Mouse (Mus musculus) heart, embryonic 12.5 days (tissue): Measurements from ENCODE around the gene Papss1. TPM values are rescaled to one million over a fixed set of nuclear protein-coding genes. Genes with fewer than 3 reads are reported as not detected.
A peak's percentile ranks its signal among the peaks of the same experiment; 100 is the strongest.

Experiments
- ATAC-seq: fragments of 200-750 bp; cut with Nextera tagmentation; 2 replicates; pipeline ENCODE4 v1.8.0; 2017; ENCODE audit warnings: moderate TSS enrichment, moderate library complexity; ENCODE audit not compliant: insufficient number of reproducible peaks, low FRiP score
- H3K27ac ChIP-seq: fragments of 300-500 bp; sonication (generic); 2 replicates; pipeline ENCODE4 v1.5.1; 2016; ENCODE audit warnings: mild to moderate bottlenecking, moderate library complexity; ENCODE audit not compliant: poor library complexity, severe bottlenecking
- H3K27me3 ChIP-seq: fragments of 300-500 bp; sonication (generic); replicated peaks from 2 replicates; pipeline ENCODE4 v1.6.1; 2016; ENCODE audit warnings: mild to moderate bottlenecking, moderate library complexity
- H3K36me3 ChIP-seq: fragments of 300-500 bp; sonication (generic); 2 replicates; pipeline ENCODE4 v1.6.1; 2016; ENCODE audit warnings: mild to moderate bottlenecking, moderate library complexity
- H3K4me1 ChIP-seq: fragments of 300-500 bp; sonication (generic); replicated peaks from 2 replicates; pipeline ENCODE4 v1.6.1; 2016; ENCODE audit warnings: mild to moderate bottlenecking
- H3K4me2 ChIP-seq: fragments of 300-500 bp; sonication (generic); 2 replicates; pipeline ENCODE4 v1.6.1; 2016; ENCODE audit warnings: mild to moderate bottlenecking, moderate library complexity
- H3K4me3 ChIP-seq: fragments of 300-500 bp; sonication (generic); 2 replicates; pipeline ENCODE4 v1.5.1; 2016; ENCODE audit warnings: mild to moderate bottlenecking
- H3K9ac ChIP-seq: fragments of 300-500 bp; sonication (generic); 2 replicates; pipeline ENCODE4 v1.6.1; 2016; ENCODE audit warnings: mild to moderate bottlenecking, moderate library complexity
- H3K9me3 ChIP-seq: fragments of 300-500 bp; sonication (generic); replicated peaks from 2 replicates; pipeline ENCODE4 v1.6.1; 2016; ENCODE audit warnings: mild to moderate bottlenecking, moderate library complexity
- WGBS: fragments of 180-500 bp; shearing (Covaris S2); methylation state at CpG from one replicate; pipeline ENCODE4 v1.1.7; 2016; 5-methylcytosine and 5-hydroxymethylcytosine counted together
- polyA plus RNA-seq: library from polyadenylated mRNA; unstranded; fragments of >200 nt; fragmentation: Nextera tagmentation; extraction: Ambion mirVana; gene quantifications from 2 replicates; pipeline ENCODE4 v1.2.1, GENCODE M21; 2016

Papss1 gene
- polyA plus RNA-seq, 1 experiment from 2014 or later, result 41.0 TPM

DNA sequence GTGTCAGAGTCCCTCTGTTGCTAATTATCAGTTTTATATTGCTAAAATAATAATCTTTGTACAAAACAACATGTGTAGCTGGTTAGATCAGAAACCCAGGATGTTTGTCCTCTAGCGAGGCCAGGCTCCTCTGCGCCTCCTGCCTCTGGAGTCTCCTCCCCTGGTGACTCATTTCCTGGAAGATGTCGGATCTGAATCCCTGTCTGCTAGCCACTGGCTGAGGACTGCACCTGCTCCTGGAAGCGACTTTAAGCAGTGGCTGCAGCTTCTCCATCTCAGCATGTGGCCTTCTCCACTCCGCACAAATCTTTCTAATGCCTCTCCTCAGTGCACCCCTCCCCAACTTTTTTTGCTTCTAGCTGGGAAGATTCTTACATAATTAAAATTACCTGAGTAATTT is 71.6 kb downstream of the Papss1 start:
- Histone ChIP-seq H3K27ac (no peak overlapping the region), H3K9me3 (no peaks in the 10 kb centered on the region), H3K4me1 (peaks cover 11% of the 10 kb centered on the region), H3K4me3 (no peak overlapping the region), H3K27me3 (no peaks in the 10 kb centered on the region), H3K9ac (no peak overlapping the region), H3K36me3 (peaks cover 19% of the 10 kb centered on the region), H3K4me2 (no peak overlapping the region)
- WGBS, result 41% methylated on average over 5 of the region's 5 CpGs
- ATAC-seq, result no peak

DNA sequence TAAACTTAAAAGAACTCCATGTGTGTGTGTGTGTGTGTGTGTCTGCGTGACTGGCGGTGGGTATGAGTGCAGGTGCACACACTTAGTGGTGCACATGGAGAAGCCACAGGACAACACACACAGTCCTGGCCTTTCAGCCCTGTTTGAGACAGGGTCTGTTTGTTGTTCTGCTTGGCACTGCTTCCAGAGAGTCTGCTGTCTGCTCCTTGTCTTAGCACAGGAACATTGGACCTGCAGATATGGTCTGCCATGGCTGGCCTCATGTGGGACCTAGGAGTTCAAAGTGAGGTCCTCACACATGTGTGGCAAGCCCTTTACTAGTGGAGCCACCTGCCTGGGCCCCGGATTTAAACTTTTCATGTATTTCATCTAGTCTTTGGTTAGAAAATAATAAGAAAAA is 72.4 kb downstream of the Papss1 start:
- ATAC-seq, result 0 out of 2 replicates have a peak, but pooled peaks have one; percentile 23
- Histone ChIP-seq H3K9me3 (no peaks in the 10 kb centered on the region), H3K27me3 (no peaks in the 10 kb centered on the region), H3K4me3 (no peak overlapping the region), H3K4me1 (peaks cover 11% of the 10 kb centered on the region), H3K9ac (no peak overlapping the region), H3K4me2 (no peak overlapping the region), H3K27ac (no peak overlapping the region), H3K36me3 (peaks cover 13% of the 10 kb centered on the region)
- WGBS, result 87% methylated on average over 3 of the region's 3 CpGs

DNA sequence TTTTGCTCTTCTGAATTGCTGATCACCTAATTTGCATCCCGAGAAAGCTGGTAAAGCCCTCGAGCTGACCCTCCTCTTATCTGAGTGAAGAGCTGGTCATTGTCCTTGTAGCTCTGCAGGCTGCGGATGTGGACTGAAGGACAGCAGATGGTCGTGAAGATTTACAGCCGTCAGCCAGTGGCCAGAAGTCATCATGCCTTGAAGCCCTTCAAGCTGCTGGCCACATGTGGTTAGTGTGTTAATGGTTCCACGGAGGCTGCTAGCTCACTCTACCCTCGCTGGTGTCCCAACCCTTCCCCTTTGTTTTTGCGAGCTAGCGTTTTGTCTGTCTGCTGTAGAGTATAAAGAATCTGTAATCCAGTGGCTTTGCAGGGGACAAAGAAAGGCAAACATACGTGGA is 73.1 kb downstream of the Papss1 start:
- H3K4me1 ChIP-seq, result peaks cover 11% of the 10 kb centered on the region
- ATAC-seq, result no peak
- no peaks in the 10 kb centered on the region for H3K27me3 ChIP-seq
- no peaks in the 10 kb centered on the region for H3K9me3 ChIP-seq
- H3K4me2 ChIP-seq, result no peak overlapping the region
- peaks cover 12% of the 10 kb centered on the region for H3K36me3 ChIP-seq
- no peak overlapping the region for H3K27ac ChIP-seq
- no peak overlapping the region for H3K9ac ChIP-seq
- H3K4me3 ChIP-seq, result no peak overlapping the region
- WGBS, result 29% methylated on average over 10 of the region's 10 CpGs

DNA sequence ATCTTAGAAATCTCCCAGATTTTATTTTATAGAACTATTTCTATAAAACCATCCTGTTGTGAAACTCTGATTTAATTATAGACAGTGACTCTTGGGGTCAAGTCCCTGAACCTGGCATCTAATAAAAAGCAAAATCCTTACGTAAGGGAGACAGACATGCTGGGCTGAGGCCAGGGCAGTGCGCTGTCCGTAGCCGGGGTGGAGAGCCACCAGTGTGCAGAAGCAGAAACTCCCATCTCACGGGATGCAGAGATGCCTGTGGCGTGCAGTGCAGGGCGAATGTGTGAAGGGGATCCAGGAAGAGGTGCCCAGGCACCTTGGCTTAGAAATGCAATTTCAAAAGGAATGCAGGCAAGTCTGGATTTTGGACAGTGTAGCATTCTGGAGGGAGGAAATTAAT is 73.6 kb downstream of the Papss1 start:
- Histone ChIP-seq H3K36me3 (peaks cover 16% of the 10 kb centered on the region), H3K4me1 (peaks cover 11% of the 10 kb centered on the region), H3K27me3 (no peaks in the 10 kb centered on the region), H3K9me3 (no peaks in the 10 kb centered on the region), H3K9ac (no peak overlapping the region), H3K4me3 (no peak overlapping the region), H3K27ac (no peak overlapping the region), H3K4me2 (no peak overlapping the region)
- WGBS, result 80% methylated on average over 7 of the region's 7 CpGs
- ATAC-seq, result no peak

DNA sequence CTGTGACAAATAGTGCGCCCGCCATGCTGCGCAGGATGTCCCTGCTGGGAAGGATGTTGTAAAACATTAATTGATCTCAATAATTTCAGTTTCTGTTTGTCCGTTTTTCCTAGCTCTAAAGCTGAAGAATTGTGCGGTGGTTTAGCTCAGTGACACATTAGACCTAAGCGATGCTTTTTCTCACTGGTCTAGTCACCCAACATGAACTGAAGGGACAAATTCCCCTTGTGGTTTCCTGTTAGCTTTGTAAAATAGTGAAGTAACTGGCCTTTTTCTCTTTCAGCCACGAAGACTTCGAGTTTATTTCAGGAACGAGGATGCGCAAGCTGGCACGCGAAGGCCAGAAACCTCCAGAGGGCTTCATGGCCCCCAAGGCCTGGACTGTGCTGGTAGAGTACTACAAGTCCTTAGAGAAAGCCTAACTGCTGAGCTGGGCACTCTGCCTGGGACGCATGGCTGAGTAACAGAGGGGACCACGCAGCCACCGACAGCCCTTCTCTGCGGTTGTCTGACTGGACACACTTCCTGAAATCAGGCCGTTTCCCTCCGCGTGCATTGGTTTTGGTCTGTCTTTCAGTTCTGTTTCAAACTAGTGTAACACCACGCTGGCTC is 78.2 kb downstream of the Papss1 start:
- Histone ChIP-seq H3K4me3 (no peak overlapping the region), H3K4me1 (0 out of 2 replicates have a peak, but pooled peaks cover under 1% of the 10 kb centered on the region), H3K4me2 (no peak overlapping the region), H3K27me3 (no peaks in the 10 kb centered on the region), H3K9me3 (no peaks in the 10 kb centered on the region), H3K36me3 (peaks cover 16% of the 10 kb centered on the region), H3K27ac (no peak overlapping the region), H3K9ac (no peak overlapping the region)
- no peak for ATAC-seq
- WGBS, result 91% methylated on average over 20 of the region's 20 CpGs

DNA sequence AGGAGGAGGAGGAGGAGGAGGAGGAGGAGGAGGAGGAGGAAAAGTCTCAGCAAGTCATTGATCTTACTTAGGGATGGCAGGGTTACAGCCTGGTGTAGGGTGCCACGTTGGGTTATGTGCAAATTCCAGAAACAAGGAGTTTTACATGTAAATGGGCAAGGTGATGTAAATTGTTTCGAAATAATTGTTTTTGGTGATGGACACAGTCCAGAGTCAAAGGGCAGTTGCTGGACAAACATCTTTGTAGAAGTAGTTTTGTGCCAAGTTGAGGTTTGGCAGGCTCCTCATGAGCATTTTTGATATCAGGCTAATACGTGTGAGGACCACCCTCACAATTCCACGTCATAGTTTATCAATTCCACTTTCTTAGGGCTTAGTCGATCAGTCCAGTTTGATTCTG is 80.6 kb downstream of the Papss1 start:
- Histone ChIP-seq H3K4me1 (no peaks in the 10 kb centered on the region), H3K4me3 (no peak overlapping the region), H3K9ac (no peak overlapping the region), H3K36me3 (peaks cover 13% of the 10 kb centered on the region), H3K9me3 (0 out of 2 replicates have a peak, but pooled peaks cover 2% of the 10 kb centered on the region), H3K4me2 (no peak overlapping the region), H3K27ac (no peak overlapping the region), H3K27me3 (no peaks in the 10 kb centered on the region)
- 78% methylated on average over 5 of the region's 5 CpGs for WGBS
- ATAC-seq, result no peak

DNA sequence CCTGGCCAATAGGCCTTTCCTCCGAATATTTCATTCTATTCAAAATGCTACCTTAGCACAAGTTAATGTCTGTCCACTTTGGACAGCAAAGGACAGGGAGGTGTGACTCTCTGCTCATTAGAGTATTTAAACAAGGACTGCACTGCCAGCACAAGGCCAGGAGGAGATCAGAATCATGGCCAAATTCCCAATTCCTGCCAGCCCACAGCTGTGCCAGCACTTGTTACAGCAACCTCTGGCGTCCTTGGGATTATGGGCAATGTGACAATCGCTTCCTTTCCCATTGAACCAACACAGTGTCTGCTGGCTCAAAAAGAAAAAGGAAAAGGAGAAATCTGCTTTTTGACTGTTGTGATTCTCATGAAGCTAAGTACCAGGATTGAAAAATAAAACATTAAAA is 89.8 kb downstream of the Papss1 start:
- Histone ChIP-seq H3K9ac (no peak overlapping the region), H3K4me2 (no peak overlapping the region), H3K36me3 (no peaks in the 10 kb centered on the region), H3K27ac (no peak overlapping the region), H3K27me3 (no peaks in the 10 kb centered on the region), H3K4me3 (no peak overlapping the region), H3K4me1 (0 out of 2 replicates have a peak, but pooled peaks cover 4% of the 10 kb centered on the region), H3K9me3 (no peaks in the 10 kb centered on the region)
- ATAC-seq, result no peak
- 87% methylated on average over 3 of the region's 3 CpGs for WGBS

DNA sequence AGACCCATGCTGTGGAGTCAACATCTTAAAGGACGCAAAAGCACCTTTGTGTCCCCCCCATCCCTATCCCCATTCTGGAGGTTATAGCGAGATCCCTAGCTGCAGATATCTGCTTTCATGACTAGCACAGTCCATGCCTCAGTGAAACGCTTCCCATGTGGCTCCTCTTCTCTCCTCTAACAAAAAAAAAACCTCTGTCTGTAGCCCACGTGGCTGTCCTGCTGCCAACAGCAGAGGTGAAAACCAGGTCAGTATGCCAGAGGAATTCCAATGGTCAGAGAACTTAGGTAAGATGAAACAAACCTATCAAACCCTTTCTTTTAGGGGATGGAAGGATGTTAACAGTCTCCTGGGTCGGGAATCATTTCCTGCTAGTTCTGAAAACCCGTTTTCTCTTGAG is 91.5 kb downstream of the Papss1 start:
- no peaks in the 10 kb centered on the region for H3K36me3 ChIP-seq
- no peaks in the 10 kb centered on the region for H3K9me3 ChIP-seq
- H3K4me1 ChIP-seq, result 0 out of 2 replicates have a peak, but pooled peaks cover 4% of the 10 kb centered on the region
- no peak for ATAC-seq
- H3K9ac ChIP-seq, result no peak overlapping the region
- H3K4me2 ChIP-seq, result peak overlapping the region; percentile 22; the same call in 1 of the 2 replicates
- no peak overlapping the region for H3K4me3 ChIP-seq
- H3K27me3 ChIP-seq, result no peaks in the 10 kb centered on the region
- WGBS, result 46% methylated on average over 6 of the region's 6 CpGs
- H3K27ac ChIP-seq, result peak overlapping the region; percentile 6; the same call in 1 of the 2 replicates

DNA sequence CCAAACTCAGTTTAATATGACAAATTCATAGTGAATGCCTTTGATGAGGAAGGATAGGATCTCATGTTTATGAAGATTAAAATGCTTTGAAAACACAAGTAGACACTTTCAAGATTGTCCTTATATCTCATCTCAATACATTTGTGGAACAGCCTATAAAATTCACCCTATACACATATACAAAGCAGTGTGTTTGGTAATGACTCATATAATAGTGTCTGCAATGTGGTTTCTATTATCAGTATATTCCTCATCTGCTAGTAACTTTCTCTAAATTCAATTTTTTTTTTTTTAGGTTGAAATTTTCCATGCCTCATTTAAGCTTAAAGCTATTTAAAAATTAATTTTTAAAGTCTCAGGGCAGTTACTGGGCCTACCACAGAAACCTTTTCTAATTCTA is 95.6 kb downstream of the Papss1 start:
- ATAC-seq, result no peak
- no peak overlapping the region for H3K27ac ChIP-seq
- H3K27me3 ChIP-seq, result no peaks in the 10 kb centered on the region
- no peaks in the 10 kb centered on the region for H3K9me3 ChIP-seq
- 0 out of 2 replicates have a peak, but pooled peaks cover 4% of the 10 kb centered on the region for H3K4me1 ChIP-seq
- H3K4me2 ChIP-seq, result no peak overlapping the region
- no peak overlapping the region for H3K4me3 ChIP-seq
- no peak overlapping the region for H3K9ac ChIP-seq
- no peaks in the 10 kb centered on the region for H3K36me3 ChIP-seq

DNA sequence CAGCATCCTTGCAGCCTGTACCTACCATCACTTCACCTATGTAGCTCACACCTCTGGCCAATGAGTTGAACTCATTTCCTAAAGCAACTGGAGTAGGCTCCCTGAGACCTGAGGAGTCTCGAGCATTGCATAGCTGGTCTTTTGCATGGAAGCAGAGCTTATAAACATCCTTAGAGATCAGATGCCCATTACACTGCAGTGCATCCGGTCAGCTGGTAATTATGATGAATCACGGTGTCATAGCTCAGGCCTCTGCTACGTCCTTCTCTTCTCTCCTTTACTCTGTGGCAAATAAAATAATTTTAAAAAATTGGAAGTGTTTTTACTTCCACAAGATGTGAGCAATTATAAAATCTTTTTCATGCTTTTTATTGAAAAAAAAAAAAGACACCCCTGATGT is 96.1 kb downstream of the Papss1 start:
- ATAC-seq, result no peak
- no peaks in the 10 kb centered on the region for H3K27me3 ChIP-seq
- no peaks in the 10 kb centered on the region for H3K36me3 ChIP-seq
- no peak overlapping the region for H3K27ac ChIP-seq
- H3K4me3 ChIP-seq, result no peak overlapping the region
- 0 out of 2 replicates have a peak, but pooled peaks cover 3% of the 10 kb centered on the region for H3K4me1 ChIP-seq
- H3K9me3 ChIP-seq, result no peaks in the 10 kb centered on the region
- WGBS, result 81% methylated on average over 4 of the region's 4 CpGs
- H3K9ac ChIP-seq, result no peak overlapping the region
- H3K4me2 ChIP-seq, result no peak overlapping the region

DNA sequence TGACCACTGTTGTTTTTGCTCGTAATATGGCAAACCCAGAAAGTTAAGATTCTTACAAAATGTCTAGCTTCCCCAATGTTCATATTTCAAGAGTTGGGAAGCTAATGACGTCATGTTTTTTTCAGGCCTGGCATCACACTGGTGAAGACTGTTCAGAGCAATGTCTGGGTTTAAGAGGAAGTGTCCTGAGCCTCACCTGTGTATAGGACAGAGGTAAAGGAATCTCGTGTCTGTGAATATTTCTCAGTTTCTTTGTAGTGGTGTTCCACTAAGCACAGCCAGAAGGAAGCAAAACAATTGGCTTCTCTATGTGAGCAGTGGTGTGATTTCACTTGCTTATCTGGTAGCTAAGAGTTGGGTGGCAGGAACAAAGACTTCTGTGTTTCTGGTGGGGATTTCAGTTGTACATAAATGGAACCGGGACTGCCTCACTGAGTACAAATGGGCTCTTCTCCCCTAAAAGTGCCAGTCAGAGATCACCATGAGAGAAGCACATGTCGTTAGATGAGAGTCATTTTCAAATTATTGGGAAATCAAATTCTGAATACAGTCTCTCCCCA is 98.1 kb downstream of the Papss1 start:
- H3K9ac ChIP-seq, result no peak overlapping the region
- H3K27ac ChIP-seq, result no peak overlapping the region; the same call in 1 of the 2 replicates
- ATAC-seq, result no peak
- H3K4me2 ChIP-seq, result no peak overlapping the region
- H3K27me3 ChIP-seq, result no peaks in the 10 kb centered on the region
- H3K4me1 ChIP-seq, result no peaks in the 10 kb centered on the region
- 62% methylated on average over 5 of the region's 5 CpGs for WGBS
- H3K36me3 ChIP-seq, result no peaks in the 10 kb centered on the region
- no peaks in the 10 kb centered on the region for H3K9me3 ChIP-seq
- H3K4me3 ChIP-seq, result no peak overlapping the region

DNA sequence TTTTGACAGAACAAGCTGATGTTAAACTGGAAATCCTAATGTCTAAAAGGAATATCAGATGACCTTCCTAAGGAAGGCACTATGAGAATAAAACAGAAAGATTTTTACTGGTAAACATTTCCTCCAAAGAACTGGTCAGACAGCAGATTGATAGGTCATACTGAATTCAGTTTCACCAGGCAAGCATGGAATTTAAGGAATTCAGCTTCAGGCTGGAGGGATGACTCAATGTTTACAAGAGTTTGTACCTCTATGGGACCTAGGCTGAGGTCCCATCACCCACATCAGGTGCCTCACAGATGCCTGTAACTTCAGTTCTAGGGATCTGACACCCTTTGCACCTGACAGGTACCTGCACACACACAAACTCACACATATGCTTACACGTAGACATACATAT is 105.3 kb downstream of the Papss1 start:
- no peak overlapping the region for H3K9ac ChIP-seq
- H3K9me3 ChIP-seq, result no peaks in the 10 kb centered on the region
- 89% methylated on average over 1 of the region's 1 CpGs for WGBS
- no peaks in the 10 kb centered on the region for H3K4me1 ChIP-seq
- ATAC-seq, result no peak
- no peaks in the 10 kb centered on the region for H3K36me3 ChIP-seq
- H3K4me2 ChIP-seq, result no peak overlapping the region
- no peaks in the 10 kb centered on the region for H3K27me3 ChIP-seq
- H3K27ac ChIP-seq, result no peak overlapping the region
- no peak overlapping the region for H3K4me3 ChIP-seq
